Mouse (Mus musculus) midbrain, embryonic 15.5 days (tissue): ENCODE data around the gene Me1. TPM values are rescaled to one million over a fixed set of nuclear protein-coding genes. Genes with fewer than 3 reads are reported as not detected.
"Not testable (repeated sequence)": the region's sequence is repeated elsewhere in the genome, so short reads cannot be mapped to it uniquely, and the experiment has no call there.

Experiments used
- ATAC-seq: fragments of 200-750 bp; cut with Nextera tagmentation; replicated peaks from 2 replicates; pipeline ENCODE4 v1.8.0; 2017; ENCODE audit warnings: moderate TSS enrichment
- H3K27ac ChIP-seq: fragments of 300-500 bp; sonication (generic); 2 replicates; pipeline ENCODE4 v1.5.1; 2015; ENCODE audit warnings: mild to moderate bottlenecking, inconsistent platforms
- H3K27me3 ChIP-seq: fragments of 300-500 bp; sonication (generic); replicated peaks from 2 replicates; pipeline ENCODE4 v1.6.1; 2015; ENCODE audit warnings: inconsistent platforms
- H3K36me3 ChIP-seq: fragments of 300-500 bp; sonication (generic); replicated peaks from 2 replicates; pipeline ENCODE4 v1.6.1; 2015; ENCODE audit warnings: inconsistent platforms
- H3K4me1 ChIP-seq: fragments of 300-500 bp; sonication (generic); 2 replicates; pipeline ENCODE4 v1.6.1; 2015; ENCODE audit warnings: inconsistent platforms
- H3K4me2 ChIP-seq: fragments of 300-500 bp; sonication (generic); 2 replicates; pipeline ENCODE4 v1.6.1; 2015; ENCODE audit warnings: inconsistent platforms, mild to moderate bottlenecking, moderate library complexity
- H3K4me3 ChIP-seq: fragments of 300-500 bp; sonication (generic); 2 replicates; pipeline ENCODE4 v1.5.1; 2015; ENCODE audit warnings: mild to moderate bottlenecking, inconsistent platforms
- H3K9ac ChIP-seq: fragments of 300-500 bp; sonication (generic); 2 replicates; pipeline ENCODE4 v1.6.1; 2015; ENCODE audit warnings: mild to moderate bottlenecking, inconsistent platforms
- H3K9me3 ChIP-seq: fragments of 300-500 bp; sonication (generic); 2 replicates; pipeline ENCODE4 v1.6.1; 2016; ENCODE audit warnings: inconsistent platforms
- WGBS: fragments of 180-500 bp; shearing (Covaris S2); methylation state at CpG from one replicate; pipeline ENCODE4 v1.1.7; 2015; ENCODE audit warnings: mixed read lengths; 5-methylcytosine and 5-hydroxymethylcytosine counted together
- polyA plus RNA-seq: library from polyadenylated mRNA; unstranded; fragments of >200 nt; fragmentation: Nextera tagmentation; extraction: Ambion mirVana; gene quantifications from 2 replicates; pipeline ENCODE4 v1.2.1, GENCODE M21; 2015

Me1 gene
- polyA plus RNA-seq, 1 experiment from 2014 or later, result 40.6 TPM

DNA sequence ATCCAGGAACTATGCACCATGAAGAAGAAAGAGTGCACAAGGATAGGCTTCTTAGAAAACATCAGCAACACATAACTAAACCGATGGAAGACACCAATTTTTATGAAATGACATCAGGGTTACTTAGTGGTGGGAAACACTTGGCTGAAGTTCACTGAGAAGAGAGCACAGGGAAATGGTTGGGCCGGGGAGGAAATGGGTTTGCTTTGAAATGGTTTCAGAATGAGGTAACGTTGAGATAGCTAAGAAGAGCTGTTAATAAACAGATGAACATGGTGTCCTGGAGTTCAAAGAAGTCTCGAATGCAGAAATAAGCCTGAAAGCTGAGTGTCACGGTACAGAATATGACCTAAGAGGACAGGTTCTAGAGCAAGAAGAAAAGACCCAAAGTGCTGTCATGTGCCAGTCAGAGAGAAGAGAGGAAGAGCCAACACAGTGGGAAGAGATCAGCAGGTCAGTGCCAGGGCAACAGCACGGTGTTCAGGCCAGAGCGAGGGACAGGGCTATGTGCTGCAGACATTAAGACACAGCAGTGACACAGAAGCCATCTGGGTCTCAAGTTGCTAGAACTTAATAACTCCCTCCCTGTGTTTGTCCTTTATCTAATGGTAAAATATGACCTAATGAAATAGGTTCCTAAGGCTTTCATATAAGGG is 77.8 kb downstream of the Me1 start:
- ATAC-seq, result no peak
- no peaks in the 10 kb centered on the region for H3K27me3 ChIP-seq
- H3K9me3 ChIP-seq, result no peaks in the 10 kb centered on the region
- H3K9ac ChIP-seq, result no peak overlapping the region
- peaks cover 3% of the 10 kb centered on the region; the same call in 1 of the 2 replicates for H3K4me1 ChIP-seq
- H3K4me2 ChIP-seq, result no peak overlapping the region
- no peaks in the 10 kb centered on the region for H3K36me3 ChIP-seq
- no peak overlapping the region for H3K4me3 ChIP-seq
- 79% methylated on average over 7 of the region's 7 CpGs for WGBS
- no peak overlapping the region for H3K27ac ChIP-seq

DNA sequence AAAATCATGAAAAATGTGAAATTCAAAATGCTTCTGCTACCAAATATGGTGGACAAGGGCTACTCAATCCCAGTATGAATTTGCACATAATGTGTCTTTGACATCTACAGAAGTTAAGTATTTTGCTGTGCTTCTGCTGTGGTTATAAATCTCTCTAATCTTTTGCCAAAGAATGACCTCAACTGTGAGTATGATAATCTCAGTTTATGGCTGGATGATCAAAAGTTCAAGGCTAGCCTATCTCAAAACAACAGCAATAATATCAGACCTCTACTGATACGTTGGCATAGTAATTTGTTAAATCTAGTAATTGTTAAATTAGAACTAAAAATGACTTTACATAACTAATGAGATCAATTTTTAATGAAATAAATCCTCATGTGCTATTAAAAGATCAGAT is 80.0 kb downstream of the Me1 start:
- whole genome bisulfite sequencing, result 64% methylated on average over 1 of the region's 1 CpGs
- no peak overlapping the region for H3K4me3 ChIP-seq
- H3K4me1 ChIP-seq, result peaks cover 3% of the 10 kb centered on the region; the same call in 1 of the 2 replicates
- H3K9me3 ChIP-seq, result no peaks in the 10 kb centered on the region
- H3K36me3 ChIP-seq, result peaks cover 3% of the 10 kb centered on the region; the same call in 1 of the 2 replicates
- no peak overlapping the region for H3K27ac ChIP-seq
- ATAC-seq, result no peak
- no peak overlapping the region for H3K9ac ChIP-seq
- no peaks in the 10 kb centered on the region for H3K27me3 ChIP-seq
- H3K4me2 ChIP-seq, result no peak overlapping the region

DNA sequence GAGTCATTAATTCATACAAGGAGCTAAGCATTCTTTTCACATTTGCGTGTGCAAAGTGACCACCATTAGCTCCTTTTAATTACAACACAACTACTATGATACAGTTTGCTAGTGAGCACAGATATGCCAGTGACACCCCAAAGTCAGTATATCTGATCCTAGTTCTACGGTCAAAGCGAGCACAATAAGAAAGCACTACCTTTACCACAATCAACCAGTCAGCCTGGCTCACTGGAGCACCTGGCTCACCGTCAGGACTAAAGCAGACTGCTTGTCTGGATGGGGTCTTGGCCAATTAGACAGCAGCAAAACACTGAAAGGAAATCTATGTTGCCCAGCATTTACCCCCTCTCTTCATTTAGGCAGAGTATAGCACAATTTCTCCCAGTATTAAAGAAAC is 83.7 kb downstream of the Me1 start:
- Histone ChIP-seq H3K36me3 (peaks cover 3% of the 10 kb centered on the region; the same call in 1 of the 2 replicates), H3K4me2 (no peak overlapping the region), H3K4me1 (no peaks in the 10 kb centered on the region), H3K9me3 (no peaks in the 10 kb centered on the region), H3K27me3 (no peaks in the 10 kb centered on the region), H3K27ac (no peak overlapping the region), H3K9ac (no peak overlapping the region), H3K4me3 (no peak overlapping the region)
- 91% methylated on average over 4 of the region's 4 CpGs for WGBS
- no peak for ATAC-seq

DNA sequence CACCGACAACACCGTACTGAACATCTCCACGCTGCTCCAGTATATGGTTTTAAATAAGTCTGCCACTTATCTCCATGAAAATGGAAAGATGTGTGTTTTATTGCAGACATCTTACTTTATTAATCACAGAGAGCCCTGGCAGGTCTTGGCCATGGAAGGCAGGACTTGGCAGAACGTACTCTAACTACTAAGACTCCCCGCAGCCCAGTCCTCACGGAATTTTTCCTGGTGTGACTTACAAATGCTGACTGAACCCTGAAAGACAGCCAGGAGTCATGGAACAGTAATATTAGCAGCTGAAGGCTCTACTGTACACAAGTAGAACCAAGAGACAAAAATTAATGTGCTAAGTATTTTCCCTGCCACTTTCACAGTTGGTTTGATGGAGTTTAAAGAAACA is 90.0 kb downstream of the Me1 start:
- Histone ChIP-seq H3K4me2 (no peak overlapping the region), H3K9ac (no peak overlapping the region), H3K4me1 (no peaks in the 10 kb centered on the region), H3K27me3 (no peaks in the 10 kb centered on the region), H3K27ac (no peak overlapping the region), H3K4me3 (no peak overlapping the region), H3K9me3 (no peaks in the 10 kb centered on the region), H3K36me3 (no peaks in the 10 kb centered on the region)
- ATAC-seq, result no peak
- 90% methylated on average over 6 of the region's 6 CpGs for WGBS

DNA sequence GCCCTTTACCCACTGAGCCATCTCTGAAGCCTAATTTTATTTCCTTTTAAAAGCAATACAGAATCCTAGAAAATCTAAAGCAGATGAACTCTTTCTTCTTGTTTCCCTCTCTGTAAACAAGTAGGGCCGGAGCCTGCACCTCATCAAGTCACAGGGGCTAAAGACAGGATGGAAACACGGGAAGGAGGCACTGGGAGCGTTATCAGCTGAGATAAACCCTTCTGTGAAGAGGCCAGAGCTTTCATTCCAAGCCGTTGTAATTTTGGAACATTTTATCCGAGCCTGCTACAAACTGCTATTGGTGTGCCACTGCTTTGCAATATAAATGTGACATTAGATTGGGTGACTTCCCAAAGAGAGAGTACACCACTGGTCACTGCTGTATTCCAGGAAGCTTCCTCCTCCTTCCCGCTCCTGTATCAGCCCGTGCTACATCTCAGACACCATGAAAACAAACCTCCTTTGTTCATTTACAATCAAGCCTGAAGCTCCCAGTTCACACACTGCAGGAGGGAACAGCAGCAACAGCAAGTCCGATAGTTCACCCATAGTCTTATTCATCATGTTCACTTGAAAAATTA is 95.9 kb downstream of the Me1 start:
- no peak overlapping the region for H3K27ac ChIP-seq
- no peak overlapping the region for H3K4me2 ChIP-seq
- WGBS, result 62% methylated on average over 8 of the region's 8 CpGs
- no peak for ATAC-seq
- no peaks in the 10 kb centered on the region for H3K36me3 ChIP-seq
- H3K4me1 ChIP-seq, result no peaks in the 10 kb centered on the region
- H3K27me3 ChIP-seq, result no peaks in the 10 kb centered on the region
- H3K9me3 ChIP-seq, result no peaks in the 10 kb centered on the region
- H3K9ac ChIP-seq, result no peak overlapping the region
- no peak overlapping the region for H3K4me3 ChIP-seq

DNA sequence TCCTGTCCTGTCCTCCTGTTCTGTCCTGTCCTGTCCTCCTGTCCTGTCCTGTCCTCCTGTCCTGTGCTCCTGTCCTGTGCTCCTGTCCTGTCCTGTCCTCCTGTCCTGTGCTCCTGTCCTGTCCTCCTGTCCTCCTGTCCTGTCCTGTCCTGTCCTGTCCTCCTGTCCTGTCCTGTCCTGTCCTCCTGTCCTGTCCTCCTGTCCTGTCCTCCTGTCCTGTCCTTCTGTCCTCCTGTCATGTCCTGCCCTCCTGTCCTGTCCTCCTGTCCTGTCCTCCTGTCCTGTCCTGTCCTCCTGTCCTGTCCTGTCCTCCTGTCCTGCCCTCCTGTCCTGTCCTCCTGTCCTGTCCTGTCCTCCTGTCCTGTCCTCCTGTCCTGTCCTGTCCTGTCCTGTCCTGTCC is 98.8 kb downstream of the Me1 start:
- H3K27me3 ChIP-seq, H3K4me3 ChIP-seq, ATAC-seq, H3K4me1 ChIP-seq, H3K27ac ChIP-seq, H3K9ac ChIP-seq, H3K36me3 ChIP-seq, H3K4me2 ChIP-seq, H3K9me3 ChIP-seq: not testable (repeated sequence)

DNA sequence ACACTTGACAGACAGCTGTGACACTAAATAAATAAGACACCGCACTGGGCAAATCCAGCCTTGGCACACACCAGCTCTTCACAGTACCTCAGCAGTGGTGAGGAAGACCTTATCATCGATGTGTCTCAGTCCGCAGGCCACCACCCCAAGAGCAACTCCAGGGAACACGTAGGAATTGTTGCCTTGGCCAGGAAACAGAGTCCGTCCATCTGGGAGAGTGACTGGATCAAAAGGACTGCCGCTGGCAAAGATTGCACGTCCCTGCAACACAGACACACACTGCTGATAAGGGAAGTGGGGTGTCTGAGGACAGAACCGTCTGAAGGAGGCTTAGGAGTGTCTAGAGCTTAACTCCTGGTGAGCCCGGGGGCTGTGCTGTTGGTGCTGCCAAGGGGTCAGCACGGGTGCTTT is 101.4 kb downstream of the Me1 start:
- not testable (repeated sequence) for H3K9ac ChIP-seq, ATAC-seq, H3K36me3 ChIP-seq, H3K9me3 ChIP-seq, H3K4me2 ChIP-seq, H3K27me3 ChIP-seq, H3K27ac ChIP-seq, H3K4me3 ChIP-seq, H3K4me1 ChIP-seq
- WGBS, result 68% methylated on average over 10 of the region's 10 CpGs

DNA sequence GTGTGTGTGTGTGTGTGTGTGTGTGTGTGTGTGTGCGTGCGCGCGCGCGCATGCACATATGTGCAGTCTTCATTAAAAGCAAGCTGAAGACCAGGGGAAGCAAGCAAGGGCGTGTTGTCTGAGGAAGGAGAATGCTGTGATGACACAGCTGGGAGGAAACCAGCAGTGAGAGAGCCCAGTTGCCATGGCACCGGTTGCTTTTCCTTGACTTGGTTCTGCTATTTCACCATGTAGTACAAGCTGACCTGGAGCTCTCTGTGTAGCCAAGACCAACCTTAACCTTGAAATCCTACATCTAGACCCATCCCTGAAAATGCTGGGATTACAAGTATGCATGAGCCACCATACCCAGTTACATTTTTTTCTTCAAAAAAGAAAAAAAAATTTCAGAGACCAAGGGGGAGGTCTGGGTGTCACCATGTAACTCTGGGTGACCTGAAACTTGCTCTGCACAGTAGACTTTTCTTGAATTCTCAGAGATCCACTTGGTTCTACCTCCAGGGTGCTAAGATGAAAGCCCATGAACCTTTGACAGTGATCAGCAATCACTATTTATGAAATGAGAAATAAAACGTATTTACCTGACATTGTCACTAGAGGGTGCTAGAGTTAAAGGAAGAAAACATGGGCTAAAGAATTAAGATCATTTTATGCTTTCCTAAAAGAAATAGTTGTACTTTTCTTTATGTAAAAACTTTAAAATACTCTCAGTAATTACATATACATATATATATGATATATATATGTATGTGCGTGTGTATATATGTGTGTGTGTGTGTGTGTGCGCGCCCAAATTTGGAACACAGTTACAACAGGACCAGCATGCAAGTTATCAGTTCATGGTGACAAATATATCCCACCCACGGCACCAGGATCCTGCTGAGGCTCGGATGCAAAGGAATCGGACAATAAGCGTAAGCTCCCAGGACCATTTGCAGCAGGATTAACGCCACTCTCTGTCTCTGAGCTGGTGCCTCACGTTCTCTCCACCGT is 102.8 kb downstream of the Me1 start:
- WGBS, result 69% methylated on average over 19 of the region's 19 CpGs
- Histone ChIP-seq H3K4me3 (no peak overlapping the region), H3K4me2 (no peak overlapping the region), H3K9me3 (no peaks in the 10 kb centered on the region), H3K9ac (no peak overlapping the region), H3K4me1 (no peaks in the 10 kb centered on the region), H3K27me3 (no peaks in the 10 kb centered on the region), H3K36me3 (no peaks in the 10 kb centered on the region), H3K27ac (no peak overlapping the region)
- ATAC-seq, result peak; percentile 60

DNA sequence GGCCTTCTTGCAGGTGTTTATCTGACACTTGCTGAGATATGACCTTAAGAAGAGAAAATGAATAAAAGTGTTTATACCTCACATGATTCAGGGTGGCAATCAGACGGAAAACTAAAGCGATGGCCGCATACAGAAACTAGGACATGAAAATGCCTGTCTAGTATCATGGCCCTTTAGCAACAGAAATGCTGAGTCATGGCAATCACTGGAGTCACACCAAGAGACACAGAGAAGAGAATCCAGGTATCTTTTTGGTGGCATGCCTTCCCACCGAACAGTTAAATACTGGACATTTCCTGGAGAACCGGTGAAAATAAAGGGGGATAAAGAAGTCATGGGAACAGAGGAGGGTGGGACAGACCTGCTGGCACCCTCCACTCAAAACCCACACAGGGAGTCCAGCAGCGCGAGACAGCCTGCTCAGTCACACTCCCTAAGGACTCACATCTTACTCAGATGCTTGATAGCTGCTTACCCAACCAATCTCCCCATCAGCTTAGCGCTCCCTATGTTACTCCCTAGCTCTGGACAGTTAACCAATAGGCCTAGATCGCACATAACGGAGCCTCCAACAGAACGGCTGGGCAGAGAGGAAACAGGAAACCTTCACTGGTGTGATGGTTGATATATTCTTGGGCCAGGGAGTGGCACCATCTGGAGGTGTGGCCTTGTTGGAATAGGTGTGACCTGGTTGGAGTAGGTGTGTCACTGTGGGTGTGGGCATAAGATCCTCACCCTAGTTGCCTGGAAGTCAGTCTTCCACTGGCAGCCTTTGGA is 108.5 kb downstream of the Me1 start:
- H3K36me3 ChIP-seq, result no peaks in the 10 kb centered on the region
- H3K4me2 ChIP-seq, result no peak overlapping the region
- H3K4me3 ChIP-seq, result no peak overlapping the region
- H3K9me3 ChIP-seq, result no peaks in the 10 kb centered on the region
- ATAC-seq, result no peak
- no peaks in the 10 kb centered on the region for H3K27me3 ChIP-seq
- no peak overlapping the region for H3K9ac ChIP-seq
- H3K4me1 ChIP-seq, result no peaks in the 10 kb centered on the region
- no peak overlapping the region for H3K27ac ChIP-seq
- WGBS, result 90% methylated on average over 11 of the region's 11 CpGs

DNA sequence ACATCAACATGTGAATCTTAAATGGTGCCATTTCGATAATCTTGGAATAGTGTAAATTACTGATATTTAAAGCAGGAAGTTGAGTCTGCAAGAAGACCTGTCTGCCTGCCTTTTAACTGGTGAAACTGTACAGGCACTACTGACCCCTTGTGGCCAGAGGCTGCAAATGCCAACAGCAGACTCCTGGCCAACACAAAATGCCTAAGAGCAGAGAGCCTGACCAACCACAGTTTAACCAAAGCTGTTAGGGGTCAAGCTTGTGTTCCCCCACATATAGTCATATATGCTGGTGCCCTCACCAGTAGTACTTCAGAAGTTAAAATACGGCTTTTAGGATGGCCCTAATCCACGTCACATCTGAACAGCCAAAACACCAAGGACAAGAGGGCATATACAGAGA is 112.0 kb downstream of the Me1 start:
- no peak overlapping the region for H3K4me2 ChIP-seq
- peak; percentile 76 for ATAC-seq

DNA sequence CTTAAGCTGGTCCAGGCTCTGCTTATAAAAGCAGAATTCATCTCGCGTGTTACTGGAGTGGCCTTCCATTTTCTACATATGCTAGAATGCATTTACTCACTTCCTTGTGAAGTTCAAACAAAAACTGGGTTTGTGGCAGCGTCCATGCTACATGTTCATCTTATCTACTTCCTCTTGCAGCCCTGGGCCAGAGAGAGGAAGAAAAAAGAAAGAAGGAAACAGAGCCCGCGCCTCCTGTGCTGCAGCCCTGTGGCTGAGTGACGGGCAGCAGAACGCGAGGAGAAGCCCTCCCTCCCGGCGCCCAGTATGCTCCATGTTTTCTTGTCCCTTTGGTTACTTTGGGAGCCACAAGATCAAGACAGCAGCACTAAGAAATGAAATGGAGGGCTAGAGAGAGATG is 116.1 kb downstream of the Me1 start:
- WGBS, result 91% methylated on average over 10 of the region's 10 CpGs
- no peaks in the 10 kb centered on the region for H3K36me3 ChIP-seq
- H3K4me2 ChIP-seq, result no peak overlapping the region
- H3K9me3 ChIP-seq, result no peaks in the 10 kb centered on the region
- no peak overlapping the region for H3K4me3 ChIP-seq
- no peak for ATAC-seq
- no peak overlapping the region for H3K27ac ChIP-seq
- no peaks in the 10 kb centered on the region for H3K27me3 ChIP-seq
- H3K4me1 ChIP-seq, result no peaks in the 10 kb centered on the region
- H3K9ac ChIP-seq, result no peak overlapping the region

More for the DNA sequence above, 112.0 kb downstream of the Me1 start:
- Histone ChIP-seq H3K9me3 (no peaks in the 10 kb centered on the region), H3K9ac (no peak overlapping the region), H3K27ac (no peak overlapping the region), H3K4me1 (no peaks in the 10 kb centered on the region), H3K36me3 (no peaks in the 10 kb centered on the region), H3K27me3 (no peaks in the 10 kb centered on the region), H3K4me3 (no peak overlapping the region)
- 54% methylated on average over 3 of the region's 3 CpGs for WGBS

DNA sequence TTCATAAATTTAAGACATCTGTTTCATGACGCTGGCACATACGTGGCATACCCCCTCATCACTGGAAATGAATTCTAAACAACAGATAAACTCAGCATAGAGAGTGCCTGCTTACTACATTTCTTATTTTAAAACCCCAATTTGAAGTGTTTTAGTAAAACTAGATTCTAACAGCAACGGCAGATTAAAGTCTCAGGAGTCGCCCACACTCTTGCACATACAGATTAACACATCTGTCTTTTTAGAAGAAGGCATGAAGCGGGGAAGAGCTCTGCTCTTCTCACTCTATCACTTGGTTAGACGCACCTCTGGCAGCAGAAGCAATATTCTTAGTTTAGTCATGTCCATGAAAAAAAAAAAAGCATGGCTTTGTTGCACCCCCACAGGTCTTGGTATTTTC is 120.6 kb downstream of the Me1 start:
- Histone ChIP-seq H3K4me3 (no peak overlapping the region), H3K4me1 (peaks cover 17% of the 10 kb centered on the region), H3K27me3 (no peaks in the 10 kb centered on the region), H3K9me3 (no peaks in the 10 kb centered on the region), H3K27ac (no peak overlapping the region), H3K36me3 (no peaks in the 10 kb centered on the region), H3K9ac (no peak overlapping the region), H3K4me2 (no peak overlapping the region)
- WGBS, result 90% methylated on average over 6 of the region's 6 CpGs
- ATAC-seq, result no peak
